Mouse (Mus musculus) liver, embryonic 14.5 days (tissue): ENCODE results near the gene Slco2a1.

Experiments used
- CTCF ChIP-seq: IDR thresholded peaks from 2 replicates; pipeline ENCODE4 v1.5.1; 2016; ENCODE audit warnings: antibody characterized with exemption, low read depth, control low read depth
- EP300 ChIP-seq: IDR thresholded peaks from 2 replicates; pipeline ENCODE4 v1.6.1; 2016; ENCODE audit warnings: antibody characterized with exemption, low read depth

DNA sequence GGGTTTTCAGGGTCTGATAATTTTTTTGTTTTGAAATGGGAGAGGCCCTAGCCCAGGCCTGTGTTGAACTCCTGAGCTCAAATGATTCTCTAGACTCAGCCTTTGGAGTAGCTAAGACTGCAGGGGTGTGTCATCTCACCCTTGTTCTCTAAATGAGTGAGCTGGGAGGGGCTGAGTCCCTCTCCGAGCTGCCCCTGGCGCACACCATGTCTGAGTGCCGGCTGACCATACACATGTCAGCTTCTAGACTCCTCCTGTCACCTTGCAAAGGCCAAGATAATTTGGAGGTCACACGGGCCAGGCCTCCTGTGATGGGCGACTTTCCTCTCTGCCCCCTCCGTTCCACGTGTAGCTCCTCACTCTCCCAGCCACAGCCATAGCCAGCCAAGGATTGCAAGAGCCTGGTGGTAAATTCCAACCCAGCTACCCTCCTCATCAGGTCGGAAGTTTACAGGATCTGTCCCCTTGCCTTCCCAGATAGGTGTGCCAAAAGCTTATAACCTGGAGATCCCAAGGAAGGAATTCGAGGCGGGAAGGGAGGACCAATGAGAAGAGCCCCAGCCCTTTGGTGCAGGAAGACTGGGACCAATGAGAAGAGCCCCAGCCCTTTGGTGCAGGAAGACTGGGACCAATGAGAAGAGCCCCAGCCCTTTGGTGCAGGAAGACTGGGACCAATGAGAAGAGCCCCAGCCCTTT is 26.3 kb upstream of the Slco2a1 start:
- TF ChIP-seq CTCF = no peak
- TF ChIP-seq EP300 = no peak
